Mouse (Mus musculus): ENCODE data around the gene Rcor1. TPM values are rescaled to one million over a fixed set of nuclear protein-coding genes. Genes with fewer than 3 reads are reported as not detected.

Gene Rcor1
- total and polyA plus RNA-seq, 3 experiments: 6.5 to 16.1 (median 8.3) TPM

GRCm38 (mm10) chr12:111095086-111095485 lies 55.9 kb downstream of the Rcor1 start:
- in situ Hi-C loops (cut with MboI; ENCODE audit: low pct_ligation_motif_present, low pct_unique_long_range_greater_than_20kb, low sequenced_read_pairs): loop anchor here (5.0 kb wide), 1 partner anchor 42 kb away; no protein-coding TSS in a partner anchor

GRCm38 (mm10) chr12:111096249-111096648 lies 57.1 kb downstream of the Rcor1 start:
- H3K4me2 ChIP-seq (ENCODE audit: insufficient read depth, low read depth, poor library complexity, severe bottlenecking): no peak overlapping the region
- dilution Hi-C loops (cut with MboI; ENCODE audit: extremely low pct_ligation_motif_present, extremely low pct_unique_long_range_greater_than_20kb, low sequenced_read_pairs) (no loop called here), in situ Hi-C loops (cut with MboI; ENCODE audit: low pct_ligation_motif_present, low pct_unique_long_range_greater_than_20kb, low sequenced_read_pairs) (loop anchor here (5.0 kb wide), 1 partner anchor 41 kb away; no protein-coding TSS in a partner anchor)
- no peaks in the 10 kb centered on the region for H3K4me1 ChIP-seq (ENCODE audit: control insufficient read depth in 1 of 2, insufficient read depth in 2 of 2)
- no peak overlapping the region for H3K9ac ChIP-seq (ENCODE audit: insufficient read depth, low read depth)
- no peaks in the 10 kb centered on the region for H3K27me3 ChIP-seq (replicated peaks)
- no peaks in the 10 kb centered on the region for H3K9me3 ChIP-seq (replicated peaks; ENCODE audit: low read length)
- H3K27ac ChIP-seq (ENCODE audit: insufficient read depth, low read depth): no peak overlapping the region
- no peaks in the 10 kb centered on the region for H3K79me2 ChIP-seq (replicated peaks; ENCODE audit: control insufficient read depth, extremely low read depth, insufficient read depth, poor library complexity, severe bottlenecking)
- peaks cover 7 to 69% of the 10 kb centered on the region in 2 experiments for H3K36me3 ChIP-seq (replicated peaks in 1 of 2; ENCODE audit: control insufficient read depth in 1 of 2, insufficient read depth in 1 of 2, low read length in 1 of 2)
- no peak overlapping the region for H3K4me3 ChIP-seq (replicated peaks in 1 of 3; ENCODE audit: low read depth in 2 of 3, low read length in 2 of 3, poor library complexity in 1 of 3)
- DNase-seq (ENCODE audit: extremely low read depth): no peak
- no peak for TF ChIP-seq CTCF (conservative IDR thresholded peaks at IDR 0.05 in 1 of 2, IDR thresholded peaks at IDR 0.05 in 1 of 2; ENCODE audit: low read depth in 2 of 2, low read length in 2 of 2)
- no peak for TF ChIP-seq TCF12 (IDR thresholded peaks at IDR 0.05; ENCODE audit: low read depth, low read length)
- no peak for TF ChIP-seq PAX5 (IDR thresholded peaks at IDR 0.05; ENCODE audit: low read length)
- TF ChIP-seq MEF2A (IDR thresholded peaks at IDR 0.05; ENCODE audit: borderline replicate concordance, low read depth, low read length): no peak
- TF ChIP-seq GABPA (IDR thresholded peaks at IDR 0.05; ENCODE audit: insufficient replicate concordance, low read depth, low read length): no peak

More at GRCm38 (mm10) chr12:111095086-111095485, 55.9 kb downstream of the Rcor1 start:
- no peaks in the 10 kb centered on the region for H3K4me1 ChIP-seq (ENCODE audit: control insufficient read depth in 1 of 2, insufficient read depth in 2 of 2)
- H3K27me3 ChIP-seq (replicated peaks): no peaks in the 10 kb centered on the region
- dilution Hi-C loops (cut with MboI; ENCODE audit: extremely low pct_ligation_motif_present, extremely low pct_unique_long_range_greater_than_20kb, low sequenced_read_pairs): no loop called here
- H3K4me3 ChIP-seq (replicated peaks in 1 of 3; ENCODE audit: low read depth in 2 of 3, low read length in 2 of 3, poor library complexity in 1 of 3): no peak overlapping the region
- H3K27ac ChIP-seq (ENCODE audit: insufficient read depth, low read depth): no peak overlapping the region
- no peak overlapping the region for H3K9ac ChIP-seq (ENCODE audit: insufficient read depth, low read depth)
- no peak overlapping the region for H3K4me2 ChIP-seq (ENCODE audit: insufficient read depth, low read depth, poor library complexity, severe bottlenecking)
- no peaks in the 10 kb centered on the region for H3K79me2 ChIP-seq (replicated peaks; ENCODE audit: control insufficient read depth, extremely low read depth, insufficient read depth, poor library complexity, severe bottlenecking)
- no peak for TF ChIP-seq RAD21 (IDR thresholded peaks at IDR 0.05; ENCODE audit: low read depth, low read length)
- no peak for DNase-seq (ENCODE audit: extremely low read depth)
- H3K36me3 ChIP-seq (replicated peaks in 1 of 2; ENCODE audit: control insufficient read depth in 1 of 2, insufficient read depth in 1 of 2, low read length in 1 of 2): peaks cover 4 to 65% of the 10 kb centered on the region in 2 experiments
- H3K9me3 ChIP-seq (replicated peaks; ENCODE audit: low read length): no peaks in the 10 kb centered on the region

- H3K27ac ChIP-seq (ENCODE audit: insufficient read depth, low read depth): no peak overlapping the region
- dilution Hi-C loops (cut with MboI; ENCODE audit: extremely low pct_ligation_motif_present, extremely low pct_unique_long_range_greater_than_20kb, low sequenced_read_pairs): no loop called here
- no peak overlapping the region for H3K9ac ChIP-seq (ENCODE audit: insufficient read depth, low read depth)
- in situ Hi-C loops (cut with MboI; ENCODE audit: low pct_ligation_motif_present, low pct_unique_long_range_greater_than_20kb, low sequenced_read_pairs): loop anchor here (5.0 kb wide), 1 partner anchor 40 kb away; no protein-coding TSS in a partner anchor
- no peaks in the 10 kb centered on the region for H3K27me3 ChIP-seq (replicated peaks)
- peaks cover 11 to 70% of the 10 kb centered on the region in 2 experiments for H3K36me3 ChIP-seq (replicated peaks in 1 of 2; ENCODE audit: control insufficient read depth in 1 of 2, insufficient read depth in 1 of 2, low read length in 1 of 2)
- DNase-seq (ENCODE audit: extremely low read depth): no peak
- H3K79me2 ChIP-seq (replicated peaks; ENCODE audit: control insufficient read depth, extremely low read depth, insufficient read depth, poor library complexity, severe bottlenecking): no peaks in the 10 kb centered on the region
- H3K4me3 ChIP-seq (replicated peaks in 1 of 3; ENCODE audit: low read depth in 2 of 3, low read length in 2 of 3, poor library complexity in 1 of 3): no peak overlapping the region
- no peaks in the 10 kb centered on the region for H3K4me1 ChIP-seq (ENCODE audit: control insufficient read depth in 1 of 2, insufficient read depth in 2 of 2)
- H3K4me2 ChIP-seq (ENCODE audit: insufficient read depth, low read depth, poor library complexity, severe bottlenecking): no peak overlapping the region
- TF ChIP-seq MAZ (IDR thresholded peaks at IDR 0.05; ENCODE audit: low read depth, low read length): no peak
- no peak for TF ChIP-seq NRF1 (IDR thresholded peaks at IDR 0.05; ENCODE audit: low read depth, low read length)
- TF ChIP-seq SMC3 (IDR thresholded peaks at IDR 0.05; ENCODE audit: low read depth, low read length): no peak
- TF ChIP-seq JUND (conservative IDR thresholded peaks at IDR 0.05; ENCODE audit: low read depth, low read length): no peak
- TF ChIP-seq CHD2 (IDR thresholded peaks at IDR 0.05; ENCODE audit: low read length): no peak
- TF ChIP-seq ZC3H11A (IDR thresholded peaks at IDR 0.05; ENCODE audit: low read depth, low read length): no peak
- TF ChIP-seq CTCF (conservative IDR thresholded peaks at IDR 0.05 in 1 of 2, IDR thresholded peaks at IDR 0.05 in 1 of 2; ENCODE audit: low read depth in 2 of 2, low read length in 2 of 2): no peak
- TF ChIP-seq POLR2AphosphoS2 (IDR thresholded peaks at IDR 0.05; ENCODE audit: low read depth, low read length): no peak
- no peak for TF ChIP-seq TBP (conservative IDR thresholded peaks at IDR 0.05; ENCODE audit: low read depth, low read length)
- TF ChIP-seq MYC (IDR thresholded peaks at IDR 0.05; ENCODE audit: low read depth, low read length): no peak
- no peak for TF ChIP-seq USF1 (IDR thresholded peaks at IDR 0.05; ENCODE audit: low read depth, low read length)
- TF ChIP-seq MXI1 (IDR thresholded peaks at IDR 0.05; ENCODE audit: low read depth, low read length): no peak
- TF ChIP-seq MEF2A (IDR thresholded peaks at IDR 0.05; ENCODE audit: borderline replicate concordance, low read depth, low read length): no peak
- TF ChIP-seq IRF4 (IDR thresholded peaks at IDR 0.05; ENCODE audit: low read depth, low read length): no peak
- no peak for TF ChIP-seq POLR2A (IDR thresholded peaks at IDR 0.05; ENCODE audit: low read depth, low read length)
- no peak for TF ChIP-seq JUN (IDR thresholded peaks at IDR 0.05; ENCODE audit: insufficient read depth, low read depth, low read length)
- H3K9me3 ChIP-seq (replicated peaks; ENCODE audit: low read length): no peaks in the 10 kb centered on the region
Measured at GRCm38 (mm10) chr12:111097036-111097435, 57.9 kb downstream of the Rcor1 start.

Data from CH12.LX (cell line).